Mouse (Mus musculus) olfactory bulb, adult 2 months (tissue): ENCODE data around the gene Mvp.

Source experiments
- CTCF ChIP-seq: fragments of 200-500 bp; IDR thresholded peaks from 2 replicates; pipeline ENCODE4 v1.5.1; 2012; ENCODE audit warnings: low read depth, mild to moderate bottlenecking, low read length, moderate library complexity; ENCODE audit not compliant: insufficient read depth
- POLR2A ChIP-seq: fragments of 200-500 bp; IDR thresholded peaks from 2 replicates; pipeline ENCODE4 v1.6.1; 2012; ENCODE audit warnings: mild to moderate bottlenecking, low read depth, low read length, moderate library complexity; ENCODE audit not compliant: insufficient read depth

- TF ChIP-seq CTCF: no peak
- TF ChIP-seq POLR2A: no peak
These were observed 6.1 kb upstream of the Mvp start for GRCm38 (mm10) chr7:127020491-127020890.
